In genomic region chr5:88604641-88605358, GRCm38 (mm10) we compare ENCODE assay signal across 28 mouse cellular contexts. TPM values are rescaled to one million over a fixed set of nuclear protein-coding genes. Genes with fewer than 3 reads are reported as not detected.
DNase-seq lines count a peak whose midpoint lies in the region; ATAC-seq and TF ChIP-seq lines count a peak whose summit lies in the region.
"Had no signal": no experiment of that assay in that cellular context is flagged by ENCODE, and none has a peak within 500 bp of the region (broad histone marks: within the 10 kb centered on the region; RNA-seq: fewer than 3 reads in every experiment).

No protein-coding gene starts in this region.

- H3K27me3 ChIP-seq in hindbrain, embryonic 12.5 days: no peaks in the 10 kb centered on the region
- H3K27me3 ChIP-seq in hindbrain, postnatal 0 days (ENCODE audit: insufficient read depth, low read length): no peaks in the 10 kb centered on the region
- no peaks in the 10 kb centered on the region for H3K27me3 ChIP-seq in limb, embryonic 12.5 days
- H3K27me3 ChIP-seq in limb, embryonic 10.5 days (ENCODE audit: low read depth, poor library complexity, severe bottlenecking): no peaks in the 10 kb centered on the region
- H3K27me3 ChIP-seq in neural tube, embryonic 15.5 days (replicated peaks): no peaks in the 10 kb centered on the region
- H3K27me3 ChIP-seq: CH12.LX; embryonic facial prominence, embryonic 15.5 days; heart, embryonic 13.5 days; hindbrain, embryonic 15.5 days; limb, embryonic 13.5 days; liver, embryonic 12.5 days had no signal

- no peaks in the 10 kb centered on the region for H3K9me3 ChIP-seq in hindbrain, embryonic 12.5 days (replicated peaks)
- no peaks in the 10 kb centered on the region for H3K9me3 ChIP-seq in hindbrain, postnatal 0 days (ENCODE audit: low read length)
- no peaks in the 10 kb centered on the region for H3K9me3 ChIP-seq in limb, embryonic 12.5 days
- no peaks in the 10 kb centered on the region for H3K9me3 ChIP-seq in limb, embryonic 10.5 days (replicated peaks)
- H3K9me3 ChIP-seq in ES-E14 (ENCODE audit: control insufficient read depth, insufficient read depth, low read depth, low read length): no peaks in the 10 kb centered on the region
- H3K9me3 ChIP-seq in neural tube, embryonic 15.5 days (replicated peaks): no peaks in the 10 kb centered on the region
- H3K9me3 ChIP-seq: embryonic facial prominence, embryonic 15.5 days; heart, embryonic 13.5 days; hindbrain, embryonic 15.5 days; limb, embryonic 13.5 days; liver, embryonic 12.5 days had no signal

- no peak for DNase-seq in hindbrain, postnatal 0 days (ENCODE audit: low spot score)
- DNase-seq in limb, embryonic 10.5 days (ENCODE audit: low spot score): no peak
- DNase-seq in ES-E14 (ENCODE audit: low read depth, low spot score): no peak
- DNase-seq in cerebellum, adult 11-12 months: no peak
- DNase-seq: B cell, adult 2 months; cerebellum, adult 2 months; cerebellum, postnatal 25 days; embryo, embryonic 11 days; gastrocnemius, postnatal 14 days; heart, adult 18-20 months; heart, postnatal 14 days; layer of hippocampus, postnatal 36 days; lung, adult 18-20 months; lung, postnatal 10 days; midbrain, embryonic 14.5 days had no signal

- H3K36me3 ChIP-seq in hindbrain, embryonic 12.5 days: 0 out of 2 replicates have a peak, but pooled peaks cover 7% of the 10 kb centered on the region
- no peaks in the 10 kb centered on the region for H3K36me3 ChIP-seq in hindbrain, postnatal 0 days (ENCODE audit: insufficient read depth, low read length)
- H3K36me3 ChIP-seq in limb, embryonic 12.5 days: no peaks in the 10 kb centered on the region
- no peaks in the 10 kb centered on the region for H3K36me3 ChIP-seq in limb, embryonic 10.5 days
- no peaks in the 10 kb centered on the region for H3K36me3 ChIP-seq in ES-E14 (ENCODE audit: control insufficient read depth, insufficient read depth, low read length, poor library complexity, severe bottlenecking)
- H3K36me3 ChIP-seq in neural tube, embryonic 15.5 days: peaks cover 7% of the 10 kb centered on the region; the same call in 1 of the 2 replicates
- H3K36me3 ChIP-seq: embryonic facial prominence, embryonic 15.5 days; heart, embryonic 13.5 days; limb, embryonic 13.5 days; liver, embryonic 12.5 days had no signal

- no peak overlapping the region for H3K27ac ChIP-seq in hindbrain, embryonic 12.5 days
- H3K27ac ChIP-seq in hindbrain, postnatal 0 days: no peak overlapping the region
- H3K27ac ChIP-seq in limb, embryonic 12.5 days: no peak overlapping the region
- H3K27ac ChIP-seq in limb, embryonic 10.5 days: no peak overlapping the region
- peak overlapping the region; percentile 47; the same call in 1 of the 2 replicates for H3K27ac ChIP-seq in ES-E14 (ENCODE audit: insufficient read depth, low read depth, low read length, poor library complexity, severe bottlenecking)
- H3K27ac ChIP-seq in neural tube, embryonic 15.5 days (replicated peaks): no peak overlapping the region
- H3K27ac ChIP-seq: embryonic facial prominence, embryonic 15.5 days; heart, embryonic 13.5 days; hindbrain, embryonic 15.5 days; kidney, postnatal 0 days; limb, embryonic 13.5 days; liver, embryonic 12.5 days had no signal

- H3K4me3 ChIP-seq in hindbrain, embryonic 12.5 days: no peak overlapping the region
- H3K4me3 ChIP-seq in hindbrain, postnatal 0 days (ENCODE audit: low read length): no peak overlapping the region
- H3K4me3 ChIP-seq in limb, embryonic 12.5 days (replicated peaks): no peak overlapping the region
- H3K4me3 ChIP-seq in limb, embryonic 10.5 days: no peak overlapping the region
- H3K4me3 ChIP-seq in ES-E14 (ENCODE audit: insufficient read depth in 1 of 2, low read depth in 1 of 2, low read length in 2 of 2, poor library complexity in 1 of 2, severe bottlenecking in 1 of 2): no peak overlapping the region
- no peak overlapping the region for H3K4me3 ChIP-seq in neural tube, embryonic 15.5 days (replicated peaks)
- H3K4me3 ChIP-seq: embryonic facial prominence, embryonic 15.5 days; heart, embryonic 13.5 days; hindbrain, embryonic 15.5 days; limb, embryonic 13.5 days; liver, embryonic 12.5 days; myocyte had no signal

- WGBS in hindbrain, embryonic 12.5 days: 92% methylated on average over 7 of the region's 7 CpGs
- WGBS in hindbrain, postnatal 0 days: 93% methylated on average over 7 of the region's 7 CpGs
- WGBS in limb, embryonic 12.5 days: 93% methylated on average over 7 of the region's 7 CpGs
- WGBS in limb, embryonic 10.5 days: 90% methylated on average over 7 of the region's 7 CpGs
- WGBS in neural tube, embryonic 15.5 days: 94% methylated on average over 7 of the region's 7 CpGs

- ATAC-seq in hindbrain, embryonic 12.5 days (ENCODE audit: low FRiP score): 0 out of 2 replicates have a peak, but pooled peaks have one; percentile 40
- ATAC-seq in hindbrain, postnatal 0 days: no peak
- 0 out of 2 replicates have a peak, but pooled peaks have one; percentile 37 for ATAC-seq in limb, embryonic 12.5 days (ENCODE audit: insufficient number of reproducible peaks, insufficient read depth, low FRiP score, low TSS enrichment, low read depth)
- ATAC-seq in neural tube, embryonic 15.5 days (ENCODE audit: low FRiP score): peak; percentile 53; the same call in 1 of the 2 replicates
- ATAC-seq: forebrain, embryonic 14.5 days; intestine, postnatal 0 days; liver, embryonic 12.5 days had no signal

- TF ChIP-seq CTCF in hindbrain, postnatal 0 days (IDR thresholded peaks at IDR 0.05; ENCODE audit: low read depth): no peak

- no peaks in the 10 kb centered on the region for H3K4me1 ChIP-seq in hindbrain, embryonic 12.5 days
- H3K4me1 ChIP-seq in hindbrain, postnatal 0 days (ENCODE audit: insufficient read depth, low read length): no peaks in the 10 kb centered on the region
- peaks cover 5% of the 10 kb centered on the region; the same call in 1 of the 2 replicates for H3K4me1 ChIP-seq in limb, embryonic 12.5 days (replicated peaks)
- peaks cover 4% of the 10 kb centered on the region for H3K4me1 ChIP-seq in limb, embryonic 10.5 days
- peaks cover 0 to 5% of the 10 kb centered on the region in 2 experiments; a peak in 2 of 4 replicates for H3K4me1 ChIP-seq in ES-E14 (ENCODE audit: control insufficient read depth in 2 of 2, insufficient read depth in 2 of 2, low read length in 2 of 2, poor library complexity in 1 of 2)
- no peaks in the 10 kb centered on the region for H3K4me1 ChIP-seq in neural tube, embryonic 15.5 days
- H3K4me1 ChIP-seq: hindbrain, embryonic 15.5 days; liver, embryonic 12.5 days had no signal

- no peak overlapping the region for H3K9ac ChIP-seq in hindbrain, embryonic 12.5 days
- no peak overlapping the region for H3K9ac ChIP-seq in hindbrain, postnatal 0 days (replicated peaks; ENCODE audit: low read length)
- H3K9ac ChIP-seq in limb, embryonic 12.5 days (replicated peaks): no peak overlapping the region
- H3K9ac ChIP-seq in ES-E14 (ENCODE audit: insufficient read depth, low read depth, low read length, poor library complexity, severe bottlenecking): no peak overlapping the region
- no peak overlapping the region for H3K9ac ChIP-seq in neural tube, embryonic 15.5 days (replicated peaks)
- H3K9ac ChIP-seq: embryonic facial prominence, embryonic 15.5 days; heart, embryonic 13.5 days; hindbrain, embryonic 15.5 days; limb, embryonic 13.5 days; liver, embryonic 12.5 days had no signal

- in situ Hi-C loops in ES-E14 (cut with MboI; ENCODE audit: low sequenced_read_pairs in 2 of 2, unreplicated experiment in 2 of 2): no loop called here

- H3K4me2 ChIP-seq in hindbrain, embryonic 12.5 days (replicated peaks): no peak overlapping the region
- H3K4me2 ChIP-seq in hindbrain, postnatal 0 days (ENCODE audit: low read depth, low read length): no peak overlapping the region
- H3K4me2 ChIP-seq in limb, embryonic 12.5 days: no peak overlapping the region
- no peak overlapping the region for H3K4me2 ChIP-seq in neural tube, embryonic 15.5 days
- H3K4me2 ChIP-seq: embryonic facial prominence, embryonic 15.5 days; heart, embryonic 13.5 days; hindbrain, embryonic 15.5 days; limb, embryonic 13.5 days; liver, embryonic 12.5 days had no signal

TF ChIP-seq in ES-E14, 5 proteins besides CTCF, POLR2A, EP300 and RAD21:
- TF ChIP-seq ZC3H11A (IDR thresholded peaks at IDR 0.05; ENCODE audit: borderline replicate concordance, low read depth, low read length): no peak
- no peak for TF ChIP-seq ZNF384 (IDR thresholded peaks at IDR 0.05; ENCODE audit: low read depth, low read length)
- no peak for TF ChIP-seq CHD2 (IDR thresholded peaks at IDR 0.05; ENCODE audit: low read depth, low read length)
- no peak for TF ChIP-seq HCFC1 (IDR thresholded peaks at IDR 0.05; ENCODE audit: borderline replicate concordance, insufficient read depth, low read length)
- TF ChIP-seq MAFK (IDR thresholded peaks at IDR 0.05; ENCODE audit: insufficient read depth, low read depth, low read length): no peak

RNA-seq across cellular contexts. Expression of gene Rufy3, which starts 40.0 kb away (rescaled TPM):
- 229 and 258 TPM in 2 replicates for polyA plus RNA-seq in hindbrain, embryonic 12.5 days (2016; fragmentation: Nextera tagmentation; extraction: Ambion mirVana)
- total RNA-seq in hindbrain, postnatal 0 days (2014; rRNA removed): 169 and 191 TPM in 2 replicates
- polyA plus RNA-seq in hindbrain, postnatal 0 days (2015; fragmentation: Nextera tagmentation; extraction: Ambion mirVana): 197 and 210 TPM in 2 replicates
- 13.8 TPM in 2 replicates for polyA plus RNA-seq in limb, embryonic 12.5 days (2016; fragmentation: Nextera tagmentation; extraction: Ambion mirVana)
- polyA plus RNA-seq in limb, embryonic 10.5 days (2016; fragmentation: Nextera tagmentation; extraction: Ambion mirVana): 8.1 and 9.6 TPM in 2 replicates
- 10.8 and 15.0 TPM in 2 replicates for total RNA-seq in ES-E14 (2012; rRNA removed)
- 201 and 259 TPM in 2 replicates for polyA plus RNA-seq in neural tube, embryonic 15.5 days (2015; fragmentation: Nextera tagmentation; extraction: Ambion mirVana)

RNA-seq across cellular contexts. Expression of gene Utp3, which starts 50.5 kb away (rescaled TPM):
- 60.9 and 62.7 TPM in 2 replicates for polyA plus RNA-seq in hindbrain, embryonic 12.5 days (2016; fragmentation: Nextera tagmentation; extraction: Ambion mirVana)
- 8.5 and 11.3 TPM in 2 replicates for total RNA-seq in hindbrain, postnatal 0 days (2014; rRNA removed)
- polyA plus RNA-seq in hindbrain, postnatal 0 days (2015; fragmentation: Nextera tagmentation; extraction: Ambion mirVana): 51.8 and 55.5 TPM in 2 replicates
- polyA plus RNA-seq in limb, embryonic 12.5 days (2016; fragmentation: Nextera tagmentation; extraction: Ambion mirVana): 71.1 and 81.0 TPM in 2 replicates
- 80.2 and 84.7 TPM in 2 replicates for polyA plus RNA-seq in limb, embryonic 10.5 days (2016; fragmentation: Nextera tagmentation; extraction: Ambion mirVana)
- 43.4 and 71.0 TPM in 2 replicates for total RNA-seq in ES-E14 (2012; rRNA removed)
- polyA plus RNA-seq in neural tube, embryonic 15.5 days (2015; fragmentation: Nextera tagmentation; extraction: Ambion mirVana): 44.4 and 58.6 TPM in 2 replicates

Comparison
In these comparisons a context has a peak if more than half of its experiments do, and no peak if none do; other contexts are left out.
1. RNA of gene Rufy3, which starts 40.0 kb away (polyA plus RNA-seq): 201 to 259 TPM in neural tube, embryonic 15.5 days, 229 to 258 TPM in hindbrain, embryonic 12.5 days and 197 to 210 TPM in hindbrain, postnatal 0 days; 13.8 TPM in limb, embryonic 12.5 days and 8.1 to 9.6 TPM in limb, embryonic 10.5 days; every median in the first group is over 10 times any median in the second.